Mouse (Mus musculus) brain, adult 2 months (tissue): ENCODE results near the gene Prrx2.

Source experiments
- DNase-seq: peaks from one replicate; pipeline ENCODE4 v3.0.0; 2011; ENCODE audit warnings: low read depth, low spot score

Prrx2 gene

GRCm38 (mm10) chr2:30834373-30835022 lies at the start of gene Prrx2:
Gene Prrx2, plus strand, starts transcription at chr2:30834972.
- DNase-seq: no peak

- no peak for DNase-seq
Measured at GRCm38 (mm10) chr2:30787466-30787865, 47.3 kb upstream of the Prrx2 start.

- no peak for DNase-seq
Measured at GRCm38 (mm10) chr2:30792061-30792460, 42.7 kb upstream of the Prrx2 start.

GRCm38 (mm10) chr2:30794179-30795108 lies 40.3 kb upstream of the Prrx2 start:
- DNase-seq: peak; percentile 95

GRCm38 (mm10) chr2:30795271-30795888 lies 39.4 kb upstream of the Prrx2 start:
- no peak for DNase-seq

GRCm38 (mm10) chr2:30795889-30796275 lies 38.9 kb upstream of the Prrx2 start:
- no peak for DNase-seq

- peak; percentile 97 for DNase-seq
Measured at GRCm38 (mm10) chr2:30796382-30796781, 38.4 kb upstream of the Prrx2 start.

GRCm38 (mm10) chr2:30799456-30799855 lies 35.3 kb upstream of the Prrx2 start:
- peak; percentile 69 for DNase-seq

- no peak for DNase-seq
Measured at GRCm38 (mm10) chr2:30800671-30801066, 34.1 kb upstream of the Prrx2 start.

GRCm38 (mm10) chr2:30801067-30801852 lies 33.5 kb upstream of the Prrx2 start:
- DNase-seq: peak; percentile 78

- no peak for DNase-seq
Measured at GRCm38 (mm10) chr2:30803604-30804003, 31.2 kb upstream of the Prrx2 start, which contains the start of gene 1700001O22Rik. Gene 1700001O22Rik, minus strand, starts transcription at chr2:30803661.

GRCm38 (mm10) chr2:30805983-30806382 lies 28.8 kb upstream of the Prrx2 start:
- no peak for DNase-seq

GRCm38 (mm10) chr2:30807147-30807647 lies 27.6 kb upstream of the Prrx2 start:
- DNase-seq: no peak

GRCm38 (mm10) chr2:30807648-30808295 lies 27.0 kb upstream of the Prrx2 start, which contains the start of gene Ntmt1:
Gene Ntmt1, plus strand, starts transcription at chr2:30807826.
- DNase-seq: peak; percentile 100

- DNase-seq: no peak
Measured at GRCm38 (mm10) chr2:30808296-30808655, 26.5 kb upstream of the Prrx2 start.

- no peak for DNase-seq
Measured at GRCm38 (mm10) chr2:30809503-30809902, 25.3 kb upstream of the Prrx2 start.

- no peak for DNase-seq
Measured at GRCm38 (mm10) chr2:30810573-30810972, 24.2 kb upstream of the Prrx2 start.

- no peak for DNase-seq
Measured at GRCm38 (mm10) chr2:30816383-30816782, 18.4 kb upstream of the Prrx2 start.

- DNase-seq: no peak
Measured at GRCm38 (mm10) chr2:30819873-30820272, 14.9 kb upstream of the Prrx2 start.

- DNase-seq: no peak
Measured at GRCm38 (mm10) chr2:30821073-30821472, 13.7 kb upstream of the Prrx2 start.

- DNase-seq: no peak
Measured at GRCm38 (mm10) chr2:30822460-30822859, 12.3 kb upstream of the Prrx2 start.
